Mouse (Mus musculus): Measurements from ENCODE around the gene Dnm3.

Gene Dnm3

GRCm38 (mm10) chr1:162425930-162426478, 51.8 kb downstream of the Dnm3 start:
- DNase-seq = no peak

- DNase-seq = no peak
Measured at GRCm38 (mm10) chr1:162422826-162423225, 55.0 kb downstream of the Dnm3 start.

GRCm38 (mm10) chr1:162413791-162414190, 64.0 kb downstream of the Dnm3 start:
- no peak for DNase-seq

GRCm38 (mm10) chr1:162412787-162413429, 64.9 kb downstream of the Dnm3 start:
- DNase-seq = no peak

- DNase-seq = no peak
Measured at GRCm38 (mm10) chr1:162410207-162410965, 67.4 kb downstream of the Dnm3 start.

- peak; percentile 92 for DNase-seq
Measured at GRCm38 (mm10) chr1:162394549-162394948, 83.3 kb downstream of the Dnm3 start.

- DNase-seq = peak; percentile 96
Measured at GRCm38 (mm10) chr1:162388442-162389165, 89.2 kb downstream of the Dnm3 start.

GRCm38 (mm10) chr1:162373068-162373467, 104.8 kb downstream of the Dnm3 start:
- DNase-seq = peak; percentile 34

GRCm38 (mm10) chr1:162369726-162370125, 108.1 kb downstream of the Dnm3 start:
- DNase-seq = no peak

GRCm38 (mm10) chr1:162361978-162362377, 115.9 kb downstream of the Dnm3 start:
- no peak for DNase-seq

- DNase-seq = peak; percentile 89
Measured at GRCm38 (mm10) chr1:162359270-162359669, 118.6 kb downstream of the Dnm3 start.

GRCm38 (mm10) chr1:162358036-162358435, 119.8 kb downstream of the Dnm3 start:
- DNase-seq = no peak

- DNase-seq = no peak
Measured at GRCm38 (mm10) chr1:162356481-162356880, 121.4 kb downstream of the Dnm3 start.

- DNase-seq = peak; percentile 68
Measured at GRCm38 (mm10) chr1:162354780-162355179, 123.1 kb downstream of the Dnm3 start.

GRCm38 (mm10) chr1:162353831-162354230, 124.0 kb downstream of the Dnm3 start:
- DNase-seq = no peak

GRCm38 (mm10) chr1:162349306-162349705, 128.5 kb downstream of the Dnm3 start:
- peak; percentile 48 for DNase-seq

- DNase-seq = no peak
Measured at GRCm38 (mm10) chr1:162346456-162347011, 131.3 kb downstream of the Dnm3 start.

- DNase-seq = no peak
Measured at GRCm38 (mm10) chr1:162337170-162337569, 140.7 kb downstream of the Dnm3 start.

- no peak for DNase-seq
Measured at GRCm38 (mm10) chr1:162336640-162337039, 141.2 kb downstream of the Dnm3 start.

GRCm38 (mm10) chr1:162336224-162336623, 141.6 kb downstream of the Dnm3 start:
- DNase-seq = no peak

GRCm38 (mm10) chr1:162328673-162329072, 149.2 kb downstream of the Dnm3 start:
- DNase-seq = no peak

GRCm38 (mm10) chr1:162327631-162328030, 150.2 kb downstream of the Dnm3 start:
- DNase-seq = no peak

- peak; percentile 83 for DNase-seq
Measured at GRCm38 (mm10) chr1:162324412-162324811, 153.4 kb downstream of the Dnm3 start.

Measured in heart, adult 11 months (tissue).